Mouse (Mus musculus) adrenal gland (tissue): ENCODE results near the gene Gnpnat1.
"Not testable (repeated sequence)": the region's sequence is repeated elsewhere in the genome, so short reads cannot be mapped to it uniquely, and the experiment has no call there.

ENCODE experiments used
- intact Hi-C: fragments of 180-260 bp; cut with DNase I; formaldehyde crosslinking; loops from one replicate; pipeline ENCODE4 v1.15.1; 2025
- long read RNA-seq, 2 experiments: library from polyadenylated mRNA; unstranded; transcript quantifications; one replicate each; pipeline ENCODE4 v2.0.0; 2020; ENCODE audit warnings: borderline replicate concordance in 1 of 2; ENCODE audit not compliant: insufficient replicate concordance in 1 of 2

Gnpnat1 gene
- long read RNA-seq, experiment 1, transcript Gnpnat1-201 (6 exons, 2,788 nt): major isoform, 31 of 36 reads
- long read RNA-seq, experiment 1, partial matches to known transcripts: 0 of 36 reads
- long read RNA-seq, experiment 1, other reads (novel, unspliced or antisense): 4 of 36 reads
- long read RNA-seq, experiment 2, transcript Gnpnat1-201 (6 exons, 2,788 nt): major isoform, 55 of 63 reads
- long read RNA-seq, experiment 2, partial matches to known transcripts: 1 of 63 reads
- long read RNA-seq, experiment 2, other reads (novel, unspliced or antisense): 6 of 63 reads

DNA sequence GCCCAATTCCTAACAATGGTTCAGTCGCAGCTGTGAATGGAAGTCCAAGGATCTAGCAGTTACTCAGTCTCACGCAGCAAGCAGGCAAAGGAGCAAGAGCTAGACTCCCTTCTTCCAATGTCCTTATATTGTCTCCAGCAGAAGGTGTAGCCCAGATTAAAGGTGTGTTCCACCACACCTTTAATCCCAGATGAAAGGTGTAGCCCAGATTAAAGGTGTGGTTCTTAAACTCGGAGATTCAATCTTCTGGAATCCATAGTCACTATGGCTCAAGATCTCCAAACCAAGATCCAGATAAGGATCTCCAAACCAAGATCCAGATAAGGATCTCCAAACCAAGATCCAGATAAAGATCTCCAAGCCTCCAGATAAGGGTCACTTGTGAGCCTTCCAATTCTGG lies at the start of gene Gnpnat1:
Gnpnat1 (minus strand) TSS at position 101 of the 400 bp plus-strand sequence.
- intact Hi-C loops: not testable (repeated sequence)

DNA sequence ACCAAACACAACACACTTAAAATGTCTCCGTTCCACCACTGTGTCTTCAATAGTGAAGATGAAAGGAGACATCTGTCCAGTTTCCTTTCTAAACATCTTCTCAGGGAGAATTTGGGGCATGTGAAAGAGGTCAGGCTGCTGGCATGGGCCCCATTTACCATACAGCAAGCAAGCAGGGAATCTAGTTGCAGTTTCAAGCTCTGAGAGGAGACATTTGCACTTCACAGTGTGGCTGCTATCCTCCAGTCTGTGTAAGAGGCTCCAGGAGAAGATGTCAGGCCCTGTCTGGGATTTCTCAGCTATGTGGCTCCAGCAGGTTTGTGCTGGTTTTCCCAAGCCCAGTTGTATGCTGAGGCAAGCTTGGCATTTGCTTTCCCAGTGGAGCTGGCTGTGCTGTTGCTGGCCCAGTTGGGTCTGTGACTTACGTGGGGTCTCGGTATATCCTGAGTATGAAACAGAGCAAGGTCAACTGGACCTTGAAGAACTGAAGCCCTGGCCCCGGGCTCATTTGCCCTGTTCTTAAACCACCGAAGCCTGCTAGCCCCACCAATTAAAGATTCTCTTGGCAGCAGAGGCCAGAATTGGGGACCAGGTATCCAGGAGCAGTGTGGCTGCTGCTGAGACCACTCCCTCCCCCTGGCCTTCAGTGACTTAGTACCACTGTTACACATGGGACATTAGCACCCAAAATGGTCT lies 49.0 kb upstream of the Gnpnat1 start:
- intact Hi-C loops: no loop called here

DNA sequence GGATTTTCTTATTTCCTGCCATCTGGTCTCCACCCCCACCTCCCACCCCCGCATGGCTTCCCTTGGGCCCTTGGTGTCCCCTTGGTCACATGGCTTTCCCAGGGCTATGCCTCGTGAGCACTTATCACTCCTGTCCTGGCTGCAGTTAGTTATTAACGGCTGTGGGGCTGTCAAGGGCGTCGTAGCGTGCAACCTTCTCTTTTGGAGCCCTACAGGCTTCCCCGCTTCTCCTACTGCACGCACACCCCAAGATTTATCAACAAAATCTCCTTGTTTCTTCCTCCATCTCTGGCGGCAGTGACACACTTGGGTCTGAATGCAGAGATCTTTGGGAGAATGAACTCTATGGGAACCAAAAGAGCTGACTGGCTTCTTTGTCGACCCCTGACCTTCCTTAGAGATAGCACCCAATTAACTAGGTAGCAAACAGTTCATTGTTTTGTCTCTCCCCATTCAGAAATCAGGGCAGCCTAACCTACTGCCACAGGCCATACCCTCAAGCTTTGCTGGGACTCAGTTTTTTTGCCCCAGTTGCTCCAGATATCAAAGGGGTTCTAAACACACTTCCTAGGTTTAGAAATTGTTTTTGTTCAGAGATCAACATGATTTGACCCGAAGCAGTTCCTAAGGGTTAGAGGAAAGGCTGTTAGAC lies 48.3 kb upstream of the Gnpnat1 start:
- intact Hi-C loops: no loop called here

DNA sequence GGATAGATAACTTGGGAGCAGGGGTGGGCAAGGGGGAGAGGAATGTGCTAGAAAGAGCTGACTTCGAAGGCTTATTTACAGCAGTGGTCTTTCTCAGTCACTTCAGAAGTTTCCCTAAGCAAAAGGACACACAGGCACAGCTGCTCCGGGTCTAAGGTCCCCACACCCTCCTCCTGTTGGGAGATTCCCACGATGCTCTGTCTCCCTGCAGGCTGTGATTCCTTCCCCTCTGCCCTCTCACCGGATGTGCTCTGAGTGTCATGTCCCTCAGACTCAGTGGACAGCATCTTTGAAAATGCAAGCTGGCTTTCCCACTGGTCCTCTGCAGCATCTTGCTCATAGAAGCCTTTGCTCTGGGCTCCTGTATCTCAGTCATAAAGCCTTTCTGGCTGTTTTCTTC lies 47.4 kb upstream of the Gnpnat1 start:
- intact Hi-C loops: no loop called here

DNA sequence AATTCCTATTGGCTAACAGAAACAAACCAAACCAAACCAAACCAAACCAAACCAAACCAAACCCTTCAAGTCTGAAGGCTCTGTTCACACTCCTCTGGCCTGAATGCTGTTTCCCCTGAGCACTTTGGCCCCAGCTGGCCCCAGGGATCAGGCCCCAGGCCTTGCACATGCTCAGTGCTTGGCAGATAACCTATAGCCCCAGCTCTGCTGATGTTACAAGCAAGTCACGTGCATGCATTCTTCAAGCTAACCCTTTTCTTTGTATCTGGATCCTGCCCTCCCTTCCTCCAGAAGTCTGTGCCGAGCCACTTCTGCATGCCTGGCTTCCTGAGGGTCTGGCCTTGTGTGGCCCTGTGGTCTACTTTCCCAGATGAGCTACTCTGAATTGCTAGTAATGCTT lies 46.4 kb upstream of the Gnpnat1 start:
- intact Hi-C loops: no loop called here

DNA sequence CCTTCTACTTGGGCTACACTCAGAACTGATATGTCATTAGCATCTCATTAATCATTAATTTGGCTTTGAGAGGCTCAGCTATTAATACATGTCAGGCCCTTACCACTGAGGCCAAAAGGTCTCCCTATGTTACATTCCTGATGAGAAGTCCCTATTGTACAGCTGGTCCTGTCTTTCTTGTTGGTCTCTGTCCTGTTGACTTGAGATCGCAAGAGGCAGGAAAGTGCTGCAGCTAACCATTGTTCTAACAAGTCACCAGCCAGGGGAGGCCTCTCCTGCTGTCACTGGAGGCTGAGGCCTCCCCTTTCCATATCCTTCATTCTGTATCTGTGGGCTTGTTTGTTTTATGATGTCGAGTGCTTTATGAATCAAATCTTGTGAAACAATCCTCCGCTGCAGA lies 42.1 kb upstream of the Gnpnat1 start:
- intact Hi-C loops: no loop called here

DNA sequence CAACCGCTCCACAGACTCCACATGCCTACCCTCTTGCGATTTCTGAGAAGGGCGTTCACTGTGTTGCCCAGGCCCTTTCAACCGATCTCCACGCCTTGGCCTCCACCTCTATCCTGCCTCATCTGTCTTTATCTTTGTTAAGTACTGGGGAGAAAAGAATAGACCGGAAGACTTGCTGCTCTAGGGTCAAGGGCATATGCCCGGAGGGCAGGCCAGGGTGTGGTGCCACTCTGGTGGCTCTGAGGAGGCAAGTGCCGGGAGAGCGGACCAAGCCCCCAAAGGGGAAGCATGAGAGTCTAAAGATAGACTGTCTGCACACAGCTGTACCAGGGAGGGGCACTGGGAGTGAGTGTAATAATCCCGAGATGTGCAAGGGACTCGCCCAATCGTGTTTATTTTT lies 40.7 kb upstream of the Gnpnat1 start:
- intact Hi-C loops: no loop called here

DNA sequence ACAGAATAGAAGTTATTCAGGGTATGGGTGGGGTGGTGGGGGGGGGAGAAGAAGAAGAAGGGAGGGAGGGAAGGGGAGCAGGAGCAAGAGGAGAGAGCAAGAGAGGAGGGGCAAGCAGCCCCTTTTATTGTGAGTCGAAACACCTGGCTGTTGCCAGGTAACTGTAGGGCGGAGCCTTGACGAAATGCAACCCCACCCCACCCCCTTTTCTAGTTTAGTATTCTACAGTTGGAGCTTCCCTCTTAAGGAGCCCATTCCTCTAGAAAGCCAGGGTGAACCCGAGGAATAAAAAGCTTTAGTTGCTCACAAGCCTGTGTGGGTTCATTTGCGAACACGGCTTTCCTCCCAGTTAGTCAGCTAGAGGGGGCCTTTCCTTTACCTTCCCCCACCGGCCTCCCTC lies 40.2 kb upstream of the Gnpnat1 start:
- intact Hi-C loops: no loop called here

DNA sequence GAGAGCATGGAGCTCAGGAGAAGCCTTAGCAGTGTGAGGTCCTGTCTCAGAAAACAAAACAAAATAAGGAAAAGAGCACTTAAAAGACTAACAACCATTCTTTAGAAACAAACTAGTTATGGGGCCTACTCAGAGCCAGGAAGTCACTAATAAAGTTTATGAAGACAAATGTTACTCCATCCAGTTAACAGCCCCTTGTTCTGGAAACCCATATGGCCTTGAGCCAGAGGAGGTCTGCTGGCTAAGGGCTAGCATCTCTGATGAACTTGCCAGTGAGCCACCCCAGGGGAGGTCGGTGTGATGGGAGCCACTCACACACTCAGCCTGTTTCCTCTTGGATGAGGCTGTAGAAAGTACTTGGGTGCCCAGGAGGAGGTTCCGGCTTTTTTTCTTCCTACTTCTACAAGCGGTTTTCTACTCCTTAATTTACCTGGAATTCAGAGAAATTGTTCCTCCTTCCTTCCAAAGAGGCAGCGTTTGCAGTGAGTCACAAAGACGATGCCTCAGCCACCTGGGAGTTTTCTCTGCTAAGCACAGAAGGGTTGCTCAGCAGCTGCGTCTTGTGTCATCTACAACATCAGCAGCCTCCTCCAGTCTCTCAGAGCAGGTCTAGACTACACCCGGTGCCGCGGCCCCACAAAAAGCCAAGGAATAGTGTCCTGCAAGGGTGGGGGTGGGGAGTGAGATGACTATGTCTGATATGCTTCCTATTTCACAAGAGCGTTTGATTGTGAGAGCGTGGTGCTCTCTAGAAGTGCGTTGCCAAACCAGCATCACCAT lies 38.3 kb upstream of the Gnpnat1 start:
- intact Hi-C loops: no loop called here

DNA sequence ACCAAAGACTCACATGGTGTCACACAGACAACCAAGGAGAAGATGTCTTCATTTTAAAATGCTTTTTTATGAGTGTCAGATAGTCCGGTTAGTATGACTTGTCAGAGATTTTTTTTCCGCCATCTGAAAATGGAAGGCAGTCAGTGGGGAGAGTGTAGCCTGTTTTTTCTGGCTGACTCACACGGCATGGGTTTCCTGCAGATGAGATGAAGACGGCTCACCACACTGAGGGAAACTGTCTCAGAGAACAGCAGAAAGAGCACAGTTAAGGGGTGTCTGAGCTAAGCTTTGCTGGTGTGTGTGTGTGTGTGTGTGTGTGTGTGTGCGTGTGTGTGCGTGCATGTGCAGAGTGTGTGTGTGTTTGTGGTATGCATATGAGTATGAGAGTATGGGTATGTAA lies 36.6 kb upstream of the Gnpnat1 start:
- intact Hi-C loops: no loop called here

DNA sequence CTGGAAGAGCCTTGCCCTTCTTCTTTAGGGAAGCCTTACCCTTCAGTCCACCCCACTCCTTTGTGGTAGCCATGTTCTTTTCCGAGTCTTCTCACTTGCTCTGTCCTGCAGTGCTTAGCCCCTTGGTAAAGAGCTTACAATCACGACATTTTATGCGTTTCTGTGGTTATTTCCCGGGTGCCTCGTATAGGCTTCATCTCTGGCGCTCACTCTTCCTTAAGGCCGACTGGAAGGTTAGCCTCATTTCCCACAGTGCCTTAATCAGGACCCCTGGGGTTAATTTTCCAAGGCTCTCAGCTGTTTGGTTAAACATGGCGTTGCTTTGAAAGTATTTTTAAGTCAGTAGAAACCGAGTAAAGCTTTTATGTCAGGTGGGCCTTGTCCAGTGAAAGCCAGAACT lies 34.7 kb upstream of the Gnpnat1 start:
- intact Hi-C loops: no loop called here

DNA sequence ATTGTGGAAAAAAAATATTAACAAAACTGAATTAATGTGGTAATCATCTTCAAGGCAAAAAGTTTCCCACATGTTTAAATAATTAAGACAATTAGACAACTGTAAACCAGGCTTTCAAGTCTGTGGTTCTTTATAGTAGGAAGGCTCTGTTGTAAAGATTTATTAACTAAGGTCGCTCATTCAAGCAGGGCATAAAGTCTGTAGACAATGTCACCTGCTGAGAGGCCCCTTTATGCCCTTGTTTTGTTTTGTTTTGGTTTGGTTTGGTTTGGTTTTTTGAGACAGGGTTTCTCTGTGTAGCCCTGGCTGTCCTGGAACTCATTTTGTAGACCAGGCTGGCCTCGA lies 34.2 kb upstream of the Gnpnat1 start:
- intact Hi-C loops: no loop called here

DNA sequence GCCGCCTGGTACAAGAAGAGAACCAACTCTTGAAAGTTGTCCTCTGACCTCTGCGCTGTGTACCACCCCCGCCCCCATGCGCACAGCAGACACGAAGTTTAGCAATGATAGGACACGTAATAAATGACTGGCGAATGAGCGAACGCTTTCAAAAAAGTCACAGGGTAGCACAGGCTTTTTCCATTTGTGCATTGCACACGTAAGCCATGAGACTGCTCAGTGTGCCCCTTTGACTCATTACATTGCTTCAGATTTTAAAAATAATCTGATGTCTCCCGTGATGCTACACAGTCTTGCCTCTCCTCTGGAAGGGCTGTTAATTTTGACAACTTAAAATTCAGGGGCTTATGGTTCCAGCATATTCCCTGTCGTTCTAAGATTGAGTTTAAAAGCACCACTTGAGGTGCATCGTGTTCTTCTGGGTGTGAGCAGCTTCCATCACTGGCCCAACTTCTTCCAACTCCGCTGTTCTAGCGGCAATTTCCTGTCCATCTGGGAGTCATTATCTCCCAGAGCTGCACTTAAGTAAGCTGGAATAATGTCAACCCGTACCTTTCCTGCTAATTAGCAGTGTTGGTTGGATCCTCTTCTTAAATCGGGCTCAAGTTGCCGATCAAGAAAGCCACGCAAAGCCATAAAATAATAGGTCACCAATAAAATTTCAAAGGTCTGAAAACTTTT lies 33.7 kb upstream of the Gnpnat1 start:
- intact Hi-C loops: no loop called here

DNA sequence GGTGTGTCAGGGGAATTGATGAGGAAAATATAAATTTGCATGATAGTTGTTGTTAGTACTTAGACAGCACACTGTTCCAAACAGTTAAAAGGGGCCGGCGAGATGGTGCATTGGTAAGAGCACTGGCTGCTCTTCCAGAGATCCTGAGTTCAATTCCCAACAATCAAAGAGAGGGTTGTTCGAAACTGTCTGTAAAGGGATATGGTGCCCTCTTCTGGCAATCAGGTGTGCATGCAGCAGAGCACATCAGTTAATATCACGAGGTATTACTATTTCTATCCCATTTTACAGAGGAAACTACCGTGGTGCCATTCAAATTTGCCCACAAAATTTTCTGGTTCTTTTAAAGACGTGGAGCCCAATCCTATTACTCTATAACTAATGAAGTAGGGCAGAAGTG lies 29.5 kb upstream of the Gnpnat1 start:
- intact Hi-C loops: no loop called here

DNA sequence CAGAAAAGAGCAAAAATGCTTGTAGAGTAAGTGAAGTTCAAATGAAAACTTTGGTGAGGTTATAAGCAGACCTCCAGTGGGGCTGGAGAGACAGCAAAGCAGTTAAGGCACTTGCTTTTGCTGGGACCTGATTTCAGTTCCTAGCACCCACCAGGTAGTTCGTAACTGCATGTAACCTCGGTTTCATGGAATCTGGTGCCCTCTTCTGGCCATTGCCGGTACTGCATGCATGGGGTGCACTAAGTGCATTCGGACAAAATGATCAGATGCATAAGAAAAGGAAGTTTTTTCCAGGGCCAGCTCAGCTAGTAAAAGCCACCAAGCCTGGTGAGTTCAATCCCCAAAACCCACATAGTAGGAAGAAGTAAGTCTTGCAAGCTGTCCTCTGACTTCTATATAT lies 27.3 kb upstream of the Gnpnat1 start:
- intact Hi-C loops: no loop called here

DNA sequence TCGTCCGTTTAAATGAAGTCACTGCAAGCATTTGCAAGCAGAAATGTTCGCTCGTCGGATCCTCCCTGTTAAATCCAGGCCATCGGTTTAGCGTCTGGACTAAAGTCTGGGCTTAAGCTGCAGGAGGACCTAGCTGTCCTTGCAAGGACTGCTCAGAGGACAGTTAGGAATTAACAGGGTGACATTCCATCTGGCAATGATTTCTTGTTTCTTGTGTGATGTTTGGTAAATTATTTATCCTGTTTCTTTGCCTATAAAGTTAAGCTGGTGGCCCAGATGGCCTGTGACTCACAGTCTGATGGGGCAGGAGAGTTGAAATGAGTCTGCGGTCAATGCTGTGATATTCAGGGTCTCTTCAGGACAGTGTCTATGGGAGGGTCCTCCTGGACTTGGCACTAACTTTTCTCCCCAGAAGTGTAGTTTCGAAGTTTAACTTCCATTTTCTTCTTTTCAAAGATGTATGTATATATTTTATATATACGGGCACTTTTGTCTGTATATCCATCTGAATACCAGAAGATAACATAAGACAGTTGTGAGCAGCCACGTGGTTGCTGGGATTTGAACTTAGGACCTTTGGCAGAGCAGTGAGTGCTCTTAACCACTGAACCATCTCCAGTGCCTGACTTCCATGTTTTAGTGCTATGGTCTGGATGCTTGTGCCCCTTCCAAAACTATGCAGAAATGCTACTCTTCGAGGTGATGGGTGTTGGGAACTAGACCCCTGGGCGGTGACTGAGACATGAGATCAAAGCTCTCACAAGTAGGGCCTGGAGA lies 25.5 kb upstream of the Gnpnat1 start:
- intact Hi-C loops: no loop called here

DNA sequence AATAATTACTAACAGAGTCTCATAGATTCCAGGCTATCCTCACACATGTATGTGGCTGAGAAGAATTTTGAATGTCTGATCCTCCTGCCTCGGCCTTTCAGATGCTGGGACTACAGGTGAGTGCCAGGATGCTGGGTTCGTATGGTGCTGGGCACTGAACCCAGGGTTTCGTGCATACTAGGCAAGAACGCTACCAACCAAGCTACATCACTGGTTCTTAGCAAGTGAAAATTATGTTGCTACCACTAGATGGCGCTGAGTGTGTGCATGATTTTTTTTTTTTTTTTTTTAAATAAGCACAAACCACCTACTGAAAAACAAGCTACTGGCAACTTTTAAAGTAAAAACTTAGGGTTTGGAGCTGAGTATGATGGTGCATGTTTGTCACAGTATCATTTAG lies 18.5 kb upstream of the Gnpnat1 start:
- intact Hi-C loops: loop anchor here (2.0 kb wide), 1 partner anchor 118 kb away; no protein-coding TSS in a partner anchor

DNA sequence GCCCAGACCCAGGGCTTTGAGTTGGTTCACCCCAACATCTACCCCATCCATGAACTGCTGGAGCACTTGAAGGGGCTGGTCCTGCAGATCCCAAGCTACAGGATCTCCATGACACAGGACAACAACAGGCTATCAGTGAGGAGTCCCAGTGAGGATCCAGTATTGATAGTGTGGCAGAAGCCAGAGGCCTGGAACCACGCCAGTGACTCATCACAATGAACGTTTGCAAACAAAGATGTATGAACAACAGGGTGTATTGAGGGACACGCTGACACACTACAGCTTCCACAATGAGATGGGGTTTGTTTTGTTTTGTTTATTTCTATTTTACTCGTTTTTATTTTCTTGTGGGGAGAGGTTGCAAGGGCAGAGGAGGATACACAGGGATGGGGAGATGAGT lies 17.7 kb upstream of the Gnpnat1 start:
- intact Hi-C loops: loop anchor here (2.0 kb wide), 1 partner anchor 118 kb away; no protein-coding TSS in a partner anchor

DNA sequence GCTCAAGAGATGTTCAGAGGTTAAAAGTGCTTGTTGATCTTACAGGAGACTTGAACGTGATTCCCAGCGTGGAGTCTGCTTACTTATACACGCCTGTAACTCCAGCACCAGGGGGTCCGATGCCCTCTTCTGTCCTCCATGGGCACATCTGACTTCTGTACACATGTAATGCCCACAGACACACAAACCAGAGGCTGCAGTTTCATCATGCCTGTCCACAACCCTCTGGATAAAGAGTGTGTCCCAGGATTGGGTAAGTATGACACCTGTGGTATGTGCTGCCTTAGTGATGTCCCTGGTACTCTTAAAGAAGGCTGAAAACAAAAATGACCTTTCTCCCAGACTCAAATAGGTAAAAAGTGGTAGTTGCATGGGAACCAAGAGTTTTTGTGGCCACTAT lies 14.6 kb upstream of the Gnpnat1 start:
- intact Hi-C loops: no loop called here

DNA sequence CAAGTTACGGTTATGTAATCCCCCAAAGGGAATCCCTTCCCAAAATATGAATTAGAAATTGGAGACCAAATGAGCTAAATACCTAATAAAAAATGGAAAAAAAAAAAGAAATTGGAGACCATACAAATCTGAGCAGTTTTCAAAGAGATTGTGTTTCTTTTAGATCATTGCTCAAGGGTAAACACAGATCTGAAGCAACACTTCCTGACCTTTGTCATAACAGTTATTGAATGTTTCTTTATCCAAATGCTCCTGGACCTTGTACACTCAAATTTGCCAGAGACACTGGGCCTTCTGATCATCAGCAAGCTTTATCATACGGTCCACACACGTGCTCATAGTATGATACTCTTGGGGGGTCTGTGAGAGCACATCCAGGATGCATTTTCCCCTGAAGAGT lies 13.8 kb upstream of the Gnpnat1 start:
- intact Hi-C loops: no loop called here

DNA sequence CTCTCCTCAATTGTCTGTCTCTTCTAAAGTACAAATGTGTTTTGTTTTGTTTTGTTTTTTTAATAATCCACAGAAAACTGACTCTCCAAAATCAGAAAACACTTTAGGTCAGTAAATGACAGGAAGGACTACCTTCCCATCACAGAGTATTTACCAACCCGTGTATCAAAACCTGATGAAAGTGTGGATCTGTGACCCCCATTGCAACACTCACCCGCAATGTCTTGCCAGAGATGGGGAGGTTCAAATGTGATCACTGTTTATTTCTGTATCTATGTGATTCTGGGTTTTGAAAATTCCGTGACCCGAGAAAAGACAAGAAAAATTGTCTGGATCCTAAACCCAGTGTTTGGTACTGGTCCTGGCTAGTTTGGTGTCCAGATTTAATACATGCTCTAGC lies 11.6 kb upstream of the Gnpnat1 start:
- intact Hi-C loops: no loop called here
